Mouse (Mus musculus): ENCODE data around the gene Tbcel.

DNA sequence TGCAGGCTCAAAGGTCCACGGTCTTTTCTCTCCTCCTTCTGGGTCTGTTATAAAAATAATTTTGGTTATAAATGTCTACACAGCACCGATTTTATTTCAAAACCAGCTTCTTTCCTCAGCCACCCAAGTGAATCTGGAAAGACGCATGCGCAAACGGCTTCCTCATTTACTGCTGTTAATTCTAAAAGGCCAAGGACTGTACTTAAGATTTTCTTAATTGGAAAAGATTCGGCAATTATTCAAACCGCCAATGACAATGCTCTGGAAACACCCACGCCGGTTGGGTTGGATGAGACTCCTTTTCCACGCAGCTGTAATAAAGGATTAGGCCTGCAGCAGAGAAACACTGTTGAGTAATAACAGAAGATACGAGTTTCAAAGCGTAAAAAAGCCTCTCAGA is 94.3 kb downstream of the Tbcel start:
- TF ChIP-seq POLR2A (IDR thresholded peaks at IDR 0.05; ENCODE audit: low read depth, low read length), result no peak
- TF ChIP-seq CTCF (IDR thresholded peaks at IDR 0.05; ENCODE audit: extremely low read depth, insufficient read depth, insufficient read length, insufficient replicate concordance), result no peak

Data from spleen, adult 2 months (tissue).